Mouse (Mus musculus) hindbrain, embryonic 10.5 days (tissue): ENCODE results near the gene Bst2. TPM values are rescaled to one million over a fixed set of nuclear protein-coding genes. Genes with fewer than 3 reads are reported as not detected.

Source experiments
- DNase-seq: peaks from one replicate; pipeline ENCODE4 v3.0.0-alpha.2; 2017; ENCODE audit warnings: low spot score
- H3K27ac ChIP-seq: fragments of 300-500 bp; sonication (generic); 2 replicates; pipeline ENCODE4 v1.5.1; 2016; ENCODE audit warnings: mild to moderate bottlenecking, moderate library complexity
- H3K27me3 ChIP-seq: fragments of 300-500 bp; sonication (generic); 2 replicates; pipeline ENCODE4 v1.6.1; 2016; ENCODE audit warnings: mild to moderate bottlenecking; ENCODE audit not compliant: poor library complexity, insufficient read depth, severe bottlenecking
- H3K36me3 ChIP-seq: fragments of 300-500 bp; sonication (generic); 2 replicates; pipeline ENCODE4 v1.6.1; 2016; ENCODE audit warnings: mild to moderate bottlenecking, moderate library complexity
- H3K4me1 ChIP-seq: fragments of 300-500 bp; sonication (generic); replicated peaks from 2 replicates; pipeline ENCODE4 v1.6.1; 2016; ENCODE audit warnings: mild to moderate bottlenecking
- H3K4me3 ChIP-seq: fragments of 300-500 bp; sonication (generic); 2 replicates; pipeline ENCODE4 v1.5.1; 2016; ENCODE audit warnings: mild to moderate bottlenecking, moderate library complexity
- H3K9me3 ChIP-seq: fragments of 300-500 bp; sonication (generic); 2 replicates; pipeline ENCODE4 v1.6.1; 2016; ENCODE audit warnings: mild to moderate bottlenecking, moderate library complexity
- WGBS: fragments of 180-500 bp; shearing (Covaris S2); methylation state at CpG from one replicate; pipeline ENCODE4 v1.1.7; 2016; 5-methylcytosine and 5-hydroxymethylcytosine counted together
- polyA plus RNA-seq: library from polyadenylated mRNA; unstranded; fragments of >200 nt; fragmentation: Nextera tagmentation; extraction: Ambion mirVana; gene quantifications from 2 replicates; pipeline ENCODE4 v1.2.1, GENCODE M21; 2016

The Bst2 gene
- polyA plus RNA-seq, 1 experiment from 2014 or later: 8.9 TPM

DNA sequence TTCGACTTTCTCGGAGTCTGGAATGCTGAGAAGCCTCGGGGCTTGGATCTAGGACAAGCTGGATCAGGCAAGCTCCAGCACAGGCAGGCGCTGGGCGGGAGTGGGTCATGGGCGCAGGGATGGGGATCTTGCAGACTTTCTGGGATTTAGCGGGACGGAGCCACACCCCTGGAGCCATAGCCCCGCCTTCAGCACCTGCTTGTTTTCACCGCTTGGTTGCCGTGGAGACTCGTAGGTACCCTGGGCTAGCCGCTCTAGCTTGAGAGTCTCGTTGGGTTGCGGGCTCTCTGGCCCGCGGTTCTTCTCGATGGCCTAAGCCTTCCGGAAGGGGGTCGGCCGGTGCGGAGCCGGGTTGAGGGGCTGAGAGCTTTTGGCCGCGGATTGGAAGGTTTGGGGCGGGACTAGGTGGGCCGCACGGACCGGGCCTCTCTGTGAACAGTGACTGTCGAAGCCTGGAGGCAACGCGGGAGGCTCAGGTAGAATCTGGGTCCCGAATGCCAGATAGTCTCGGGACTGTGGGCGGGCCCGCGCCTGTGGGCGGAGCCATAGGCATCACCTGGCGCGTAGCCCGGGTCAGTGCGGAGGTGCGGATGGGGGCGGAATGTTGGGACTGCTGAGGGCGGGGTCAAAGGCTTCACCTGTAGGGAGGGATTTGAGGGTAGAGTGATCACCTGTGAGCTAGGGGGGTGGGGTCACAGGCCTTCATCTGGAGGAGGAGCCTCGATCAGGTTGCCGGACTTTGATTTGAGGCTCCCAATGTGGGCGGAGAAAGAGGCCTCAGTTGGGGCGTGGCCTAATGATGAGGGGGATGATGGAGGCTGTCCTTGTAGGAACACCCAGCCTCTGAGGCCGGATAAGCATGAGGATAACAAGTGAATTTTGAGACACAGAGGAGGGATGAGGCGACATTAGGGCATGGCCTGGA is 32.4 kb upstream of the Bst2 start:
- H3K27me3 ChIP-seq: peaks cover 57% of the 10 kb centered on the region
- H3K4me1 ChIP-seq: peaks cover 40% of the 10 kb centered on the region
- peak overlapping the region; percentile 80 for H3K4me3 ChIP-seq
- peak overlapping the region; percentile 80 for H3K27ac ChIP-seq
- peak; percentile 83 for DNase-seq
- under 1% methylated on average over 51 of the region's 51 CpGs for WGBS
- no peaks in the 10 kb centered on the region for H3K36me3 ChIP-seq
- no peaks in the 10 kb centered on the region for H3K9me3 ChIP-seq

- no peaks in the 10 kb centered on the region for H3K36me3 ChIP-seq
- peak overlapping the region; percentile 80 for H3K27ac ChIP-seq
- no peak for DNase-seq
- 17% methylated on average over 6 of the region's 6 CpGs for WGBS
- peaks cover 6% of the 10 kb centered on the region for H3K9me3 ChIP-seq
- peaks cover 40% of the 10 kb centered on the region for H3K4me1 ChIP-seq
- H3K4me3 ChIP-seq: peak overlapping the region; percentile 80
- H3K27me3 ChIP-seq: peaks cover 64% of the 10 kb centered on the region
Measured at GRCm38 (mm10) chr8:71568941-71569340, 31.7 kb upstream of the Bst2 start.

DNA sequence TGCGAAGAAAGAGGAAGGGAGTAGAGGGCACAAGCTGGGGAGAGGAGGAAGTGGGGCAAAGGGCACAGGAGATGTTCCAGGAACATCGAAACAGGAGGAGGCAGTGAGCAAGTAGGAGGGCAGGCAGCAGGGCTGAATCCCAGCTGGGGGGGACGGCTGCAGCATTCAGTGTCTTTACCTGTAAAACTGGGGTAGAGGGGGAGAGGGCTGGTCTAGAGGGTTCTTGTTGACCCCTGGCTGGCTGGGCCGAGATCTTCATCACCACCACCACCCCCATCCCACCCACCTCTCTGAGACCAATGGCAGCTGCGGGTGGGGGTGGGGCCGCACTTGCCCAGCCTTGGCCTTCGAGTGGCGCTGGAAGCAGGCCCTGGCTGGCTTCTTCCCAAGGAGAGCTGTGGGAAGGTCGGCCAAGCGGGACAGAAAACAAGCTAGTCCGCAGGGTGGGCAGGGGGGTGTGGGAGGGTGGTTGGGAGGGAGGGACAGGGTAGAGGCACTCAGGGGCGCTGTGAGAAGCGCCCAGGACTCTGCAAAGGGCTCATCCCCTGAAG is 31.2 kb upstream of the Bst2 start, which contains the start of gene Slc27a1:
TSS of gene Slc27a1 (plus strand) at position 496 of the 551 bp plus-strand sequence.
- H3K36me3 ChIP-seq: no peaks in the 10 kb centered on the region
- peak within 1 kb of the TSS; percentile 80 for H3K27ac ChIP-seq
- H3K4me3 ChIP-seq: peak within 1 kb of the TSS; percentile 80
- peaks cover 7% of the 10 kb centered on the region for H3K9me3 ChIP-seq
- peaks cover 40% of the 10 kb centered on the region for H3K4me1 ChIP-seq
- WGBS: 10% methylated on average over 13 of the region's 13 CpGs
- no peak for DNase-seq
- H3K27me3 ChIP-seq: peaks cover 69% of the 10 kb centered on the region

DNA sequence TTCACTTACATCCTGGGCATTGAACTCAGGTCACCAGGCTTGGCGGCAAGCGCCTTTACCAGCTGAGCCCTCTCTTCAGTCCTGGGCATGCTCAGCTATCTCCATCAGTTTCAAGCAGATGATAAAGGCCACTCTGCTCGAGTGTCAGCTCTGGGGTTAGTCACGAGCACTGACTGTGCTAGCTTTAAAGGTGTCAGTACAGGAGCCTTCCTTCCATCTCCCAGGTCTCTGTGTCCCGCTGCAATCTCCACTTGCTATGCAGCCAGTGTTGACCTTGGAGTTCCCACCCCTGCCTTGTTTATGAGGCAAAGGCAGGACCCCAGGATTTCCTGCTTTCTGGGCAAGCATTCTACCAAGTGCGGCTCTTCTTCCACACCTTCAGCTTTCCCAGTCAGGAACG is 30.3 kb upstream of the Bst2 start:
- peaks cover 78% of the 10 kb centered on the region for H3K27me3 ChIP-seq
- H3K4me3 ChIP-seq: no peak overlapping the region
- WGBS: 80% methylated on average over 7 of the region's 7 CpGs
- no peak for DNase-seq
- no peak overlapping the region for H3K27ac ChIP-seq
- H3K36me3 ChIP-seq: no peaks in the 10 kb centered on the region
- H3K4me1 ChIP-seq: peaks cover 42% of the 10 kb centered on the region
- peaks cover 7% of the 10 kb centered on the region for H3K9me3 ChIP-seq

DNA sequence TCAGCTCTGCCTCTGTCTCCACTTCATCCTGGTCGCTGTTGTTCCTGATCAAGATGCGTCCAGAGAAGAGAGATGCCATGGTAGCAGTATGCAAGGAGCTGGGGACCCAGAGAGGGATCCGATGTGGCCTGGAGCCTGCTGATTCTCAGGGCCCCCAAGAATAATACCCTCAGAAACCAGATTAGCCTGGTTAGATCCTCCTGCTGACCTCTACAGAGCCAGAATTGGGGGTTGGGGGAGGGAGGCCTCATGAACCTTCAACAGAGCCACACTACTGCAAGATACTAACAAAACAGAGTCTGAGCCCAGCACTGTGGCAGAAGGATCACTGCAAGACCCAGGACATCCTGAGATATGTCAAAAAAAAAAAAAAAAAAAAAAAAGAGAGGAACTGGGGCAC is 29.2 kb upstream of the Bst2 start, which contains the start of gene Nxnl1:
TSS of gene Nxnl1 (minus strand) at position 101 of the 400 bp plus-strand sequence.
- no peak for DNase-seq
- no peak within 1 kb of the TSS for H3K4me3 ChIP-seq
- no peaks in the 10 kb centered on the region for H3K36me3 ChIP-seq
- peaks cover 42% of the 10 kb centered on the region for H3K4me1 ChIP-seq
- WGBS: 62% methylated on average over 3 of the region's 3 CpGs
- peaks cover 81% of the 10 kb centered on the region for H3K27me3 ChIP-seq
- H3K27ac ChIP-seq: no peak within 1 kb of the TSS
- H3K9me3 ChIP-seq: peaks cover 7% of the 10 kb centered on the region

DNA sequence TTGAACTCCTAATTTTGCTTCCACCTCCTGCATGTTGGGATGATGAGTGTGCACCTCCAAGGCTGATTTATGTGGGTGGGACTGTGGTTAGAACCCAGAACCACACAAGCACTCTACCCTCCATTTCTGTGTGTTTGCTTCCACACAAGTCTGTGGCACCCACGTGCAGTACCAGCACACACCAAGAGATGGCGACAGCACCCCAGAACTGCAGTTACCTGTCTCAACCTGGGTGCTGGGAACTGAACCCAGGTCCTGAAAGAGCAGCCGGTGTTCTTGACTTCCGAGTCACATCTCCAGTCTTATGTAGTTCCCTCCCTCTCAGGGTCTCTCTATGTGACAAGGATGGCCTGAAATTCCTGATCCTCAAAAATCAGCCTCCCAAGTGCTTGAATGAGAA is 26.7 kb upstream of the Bst2 start:
- 85% methylated on average over 4 of the region's 4 CpGs for WGBS
- peaks cover 99% of the 10 kb centered on the region for H3K27me3 ChIP-seq
- H3K27ac ChIP-seq: no peak overlapping the region

DNA sequence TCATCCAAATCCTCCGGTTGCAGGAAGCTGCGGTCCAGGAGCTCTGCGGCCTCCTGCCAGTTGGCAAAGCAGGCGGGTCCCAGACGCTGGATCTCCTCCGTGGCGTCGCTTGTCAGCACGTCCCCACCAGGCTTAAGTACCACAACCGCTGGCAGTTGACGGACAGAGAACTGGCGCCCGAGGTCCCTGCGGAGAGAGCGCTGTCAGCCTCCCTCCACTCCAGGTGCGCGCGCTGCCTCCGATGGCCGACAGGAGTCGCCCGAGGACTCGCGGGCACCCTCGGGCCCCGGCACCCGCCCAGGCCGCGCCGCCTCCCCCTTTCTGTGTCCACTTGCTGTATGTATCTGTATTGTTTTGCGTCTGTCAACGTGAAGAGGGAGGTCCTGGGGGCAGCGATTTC is 25.5 kb upstream of the Bst2 start:
- Histone ChIP-seq H3K4me1 (peaks cover 22% of the 10 kb centered on the region), H3K36me3 (no peaks in the 10 kb centered on the region), H3K4me3 (peak overlapping the region; percentile 36), H3K27me3 (peaks cover 99% of the 10 kb centered on the region), H3K27ac (no peak overlapping the region), H3K9me3 (peaks cover 7% of the 10 kb centered on the region)
- 1% methylated on average over 33 of the region's 33 CpGs for WGBS
- DNase-seq: peak; percentile 64

More for the DNA sequence above, 26.7 kb upstream of the Bst2 start:
- peaks cover 20% of the 10 kb centered on the region for H3K4me1 ChIP-seq
- H3K36me3 ChIP-seq: no peaks in the 10 kb centered on the region
- peaks cover 7% of the 10 kb centered on the region for H3K9me3 ChIP-seq
- H3K4me3 ChIP-seq: no peak overlapping the region
- no peak for DNase-seq

DNA sequence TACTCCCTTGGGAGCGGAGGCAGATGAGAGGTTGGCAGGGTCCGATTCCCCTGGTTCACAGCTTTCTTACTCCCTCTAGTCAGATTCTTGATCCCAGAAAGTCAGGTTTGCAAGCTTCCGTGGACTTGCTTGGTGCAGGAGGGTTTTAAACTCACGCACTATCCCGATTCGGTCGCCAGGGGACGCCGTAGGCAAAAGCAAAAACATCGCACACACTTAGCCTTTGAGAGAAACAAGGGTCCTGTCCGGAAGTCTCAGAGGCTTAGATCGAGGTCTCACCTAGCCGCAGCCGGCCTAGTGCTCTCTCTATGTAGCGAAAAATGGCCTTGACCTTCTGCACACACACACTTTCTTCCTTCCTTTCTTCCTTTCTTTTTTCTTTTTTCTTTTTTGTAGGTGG is 24.1 kb upstream of the Bst2 start:
- Histone ChIP-seq H3K36me3 (no peaks in the 10 kb centered on the region), H3K9me3 (peaks cover 7% of the 10 kb centered on the region), H3K4me3 (no peak overlapping the region), H3K27me3 (peaks cover 99% of the 10 kb centered on the region), H3K4me1 (peaks cover 22% of the 10 kb centered on the region), H3K27ac (no peak overlapping the region)
- WGBS: 4% methylated on average over 15 of the region's 15 CpGs
- peak; percentile 81 for DNase-seq

DNA sequence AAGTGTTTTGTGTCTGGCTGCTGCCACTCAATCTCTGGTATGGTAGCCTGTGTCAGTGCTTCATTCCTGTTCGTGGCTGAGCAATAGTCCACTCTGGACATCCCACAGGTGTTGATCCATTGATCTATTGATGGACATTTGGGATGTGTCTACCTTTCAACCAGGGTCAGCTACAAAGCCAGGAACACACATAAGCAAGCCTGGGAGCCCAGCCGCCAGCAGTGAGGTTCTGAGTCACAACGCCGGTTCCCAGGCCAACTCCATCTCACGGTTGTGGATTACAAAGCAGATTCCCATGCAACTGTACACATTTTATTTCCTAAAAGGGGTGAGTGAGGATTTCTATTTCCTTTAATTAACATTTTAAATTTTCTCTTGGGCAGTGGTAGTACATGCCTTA is 23.5 kb upstream of the Bst2 start:
- no peaks in the 10 kb centered on the region for H3K36me3 ChIP-seq
- peaks cover 99% of the 10 kb centered on the region for H3K27me3 ChIP-seq
- H3K9me3 ChIP-seq: peaks cover 7% of the 10 kb centered on the region
- no peak overlapping the region for H3K4me3 ChIP-seq
- no peak for DNase-seq
- 84% methylated on average over 5 of the region's 5 CpGs for WGBS
- H3K4me1 ChIP-seq: peaks cover 22% of the 10 kb centered on the region
- H3K27ac ChIP-seq: no peak overlapping the region

DNA sequence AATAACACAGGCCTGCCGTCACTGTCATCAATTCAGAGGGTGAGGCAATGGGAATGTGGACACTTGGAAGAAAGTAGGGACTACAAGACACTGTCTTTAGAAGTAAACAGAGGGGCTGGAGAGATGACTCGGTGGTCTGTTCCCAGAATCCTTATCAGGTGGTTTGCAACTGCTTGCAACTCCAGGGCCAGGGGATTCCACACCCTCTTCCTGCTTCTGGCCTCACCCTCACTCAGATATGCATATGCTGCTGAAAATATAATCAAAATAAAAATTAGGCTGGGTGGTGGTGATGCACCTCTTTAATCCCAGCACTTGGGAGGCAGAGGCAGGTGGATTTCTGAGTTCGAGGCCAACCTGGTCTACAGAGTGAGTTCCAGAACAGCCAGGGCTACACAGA is 22.8 kb upstream of the Bst2 start:
- no peak overlapping the region for H3K4me3 ChIP-seq
- WGBS: 77% methylated on average over 3 of the region's 3 CpGs
- H3K9me3 ChIP-seq: peaks cover 7% of the 10 kb centered on the region
- DNase-seq: no peak
- H3K27me3 ChIP-seq: peaks cover 99% of the 10 kb centered on the region
- no peaks in the 10 kb centered on the region for H3K36me3 ChIP-seq
- H3K4me1 ChIP-seq: peaks cover 22% of the 10 kb centered on the region
- H3K27ac ChIP-seq: no peak overlapping the region

DNA sequence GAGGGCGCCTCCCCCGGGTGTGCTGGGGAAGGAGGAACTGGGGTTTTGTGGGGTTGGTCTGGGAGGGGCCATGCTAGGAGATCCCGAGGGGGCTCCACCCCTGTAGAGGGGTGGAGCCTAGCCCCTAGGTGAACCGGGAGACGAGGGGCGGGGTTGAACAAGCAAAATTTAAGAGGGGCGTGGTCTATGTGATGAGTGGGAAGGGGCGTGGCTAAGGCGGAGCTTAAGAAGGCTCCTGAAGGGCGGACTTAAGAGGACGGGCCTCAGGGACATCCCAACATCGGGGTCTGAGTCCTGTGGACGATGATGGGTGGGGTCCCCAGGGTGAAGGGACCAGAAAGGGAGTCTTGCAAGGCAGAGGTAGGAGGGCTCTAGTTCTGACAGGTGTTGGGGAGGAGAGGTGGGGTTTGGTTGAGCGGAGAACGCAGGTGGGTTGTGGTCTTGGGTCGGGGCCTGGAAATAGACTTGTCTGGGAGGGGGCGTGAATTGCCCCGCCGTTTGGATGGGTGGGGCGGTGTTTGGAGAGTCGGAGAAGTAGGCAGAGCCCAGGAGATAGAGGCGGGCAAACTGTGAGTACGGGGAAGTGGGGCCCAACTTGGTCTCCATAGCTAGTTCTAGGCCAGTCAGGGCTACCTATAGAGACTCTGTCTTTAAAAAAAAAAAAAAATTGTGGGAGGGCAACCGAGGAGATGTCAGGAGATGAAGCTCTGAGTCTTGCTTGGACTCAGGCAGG is 21.9 kb upstream of the Bst2 start:
- peaks cover 95% of the 10 kb centered on the region for H3K27me3 ChIP-seq
- DNase-seq: peak; percentile 52
- H3K4me1 ChIP-seq: peaks cover 22% of the 10 kb centered on the region
- 4% methylated on average over 24 of the region's 24 CpGs for WGBS
- H3K9me3 ChIP-seq: peaks cover 3% of the 10 kb centered on the region
- peak overlapping the region; percentile 50; the same call in 1 of the 2 replicates for H3K27ac ChIP-seq
- H3K4me3 ChIP-seq: peak overlapping the region; percentile 49
- no peaks in the 10 kb centered on the region for H3K36me3 ChIP-seq

DNA sequence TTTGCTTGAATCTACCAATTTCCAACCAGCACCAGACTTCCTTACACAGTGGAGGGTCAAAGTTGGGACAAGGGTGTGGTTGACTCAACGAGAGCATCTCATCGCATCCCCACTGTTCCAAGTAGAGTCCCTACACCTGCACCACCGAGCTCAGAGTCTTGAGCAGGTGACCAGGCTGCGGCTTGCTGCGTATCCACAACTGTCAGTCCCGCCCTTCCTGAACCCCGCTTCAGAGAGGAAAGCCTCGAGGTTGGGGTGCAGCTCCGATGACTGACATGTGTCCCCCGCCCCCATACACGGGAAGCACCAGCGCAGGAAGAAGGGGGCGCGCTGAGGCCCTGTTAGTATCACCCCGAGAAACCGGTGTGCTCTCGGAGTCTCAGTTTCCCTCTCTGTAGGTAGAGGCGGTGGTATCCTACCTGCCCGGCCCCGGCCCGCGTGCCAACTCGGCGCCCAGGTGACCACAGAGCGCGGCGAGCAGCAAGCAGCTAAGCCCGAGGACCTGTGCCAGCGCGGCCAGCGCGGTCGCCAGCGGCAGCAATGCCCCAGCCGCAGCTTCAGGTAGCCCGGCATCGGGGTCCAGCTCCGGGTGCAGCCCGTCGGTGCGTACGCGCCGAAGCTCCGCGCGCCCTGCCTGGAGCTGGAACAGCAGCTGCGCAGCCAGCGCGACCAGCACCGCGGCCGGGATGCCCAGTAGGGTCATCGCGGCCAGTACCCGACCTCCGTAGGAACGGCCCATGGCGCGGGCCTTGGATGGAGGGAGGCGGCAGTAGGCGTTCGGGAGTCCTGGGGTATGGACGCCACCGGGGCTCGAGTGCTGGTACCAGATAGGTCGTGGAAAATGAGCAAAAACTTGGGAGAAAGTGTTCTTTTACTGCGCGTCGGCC is 21.1 kb upstream of the Bst2 start, which contains the start of gene Tmem221:
TSS of gene Tmem221 (minus strand) at position 801 of the 887 bp plus-strand sequence.
- 6% methylated on average over 70 of the region's 70 CpGs for whole genome bisulfite sequencing
- Histone ChIP-seq H3K4me3 (peak within 1 kb of the TSS; percentile 49), H3K36me3 (no peaks in the 10 kb centered on the region), H3K27ac (peak within 1 kb of the TSS; percentile 50; the same call in 1 of the 2 replicates), H3K27me3 (peaks cover 93% of the 10 kb centered on the region), H3K9me3 (no peaks in the 10 kb centered on the region), H3K4me1 (peaks cover 22% of the 10 kb centered on the region)
- DNase-seq: no peak
